Mouse (Mus musculus) liver, postnatal 0 days (tissue): ENCODE data around the gene Fam198a.

ENCODE experiments used
- CTCF ChIP-seq: sonication (generic); IDR thresholded peaks from 2 replicates; pipeline ENCODE4 v1.5.1; 2016; ENCODE audit warnings: antibody characterized with exemption, low read depth
- EP300 ChIP-seq: IDR thresholded peaks from 2 replicates; pipeline ENCODE4 v1.6.1; 2016; ENCODE audit warnings: antibody characterized with exemption, low read depth, mild to moderate bottlenecking

DNA sequence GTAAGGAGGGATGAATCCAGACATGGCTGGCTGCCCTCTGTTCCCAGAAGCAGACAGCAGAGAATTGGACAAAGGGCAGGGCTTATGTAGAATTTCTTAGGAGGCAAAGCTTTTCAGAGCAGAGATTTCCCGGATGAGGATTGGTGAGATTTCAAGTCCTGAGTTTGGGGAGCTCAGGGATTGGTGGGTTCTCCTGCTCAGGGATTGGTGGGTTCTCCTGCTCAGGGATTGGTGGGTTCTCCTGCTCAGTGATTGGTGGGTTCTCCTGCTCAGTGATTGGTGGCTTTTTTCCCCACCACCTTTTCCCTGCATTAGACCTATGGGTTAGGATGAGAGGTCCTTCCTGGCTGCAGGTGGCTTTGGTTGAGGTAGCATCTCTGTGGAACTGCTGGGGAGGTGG, 13.8 kb upstream of the Fam198a start:
- TF ChIP-seq EP300 (no peak), CTCF (no peak)
